Mouse (Mus musculus): Measurements from ENCODE around the gene Mpdz.

GRCm38 (mm10) chr4:81452183-81452582 is 9.6 kb upstream of the Mpdz start:
- TF ChIP-seq CTCF (IDR thresholded peaks at IDR 0.05; ENCODE audit: insufficient read depth, low read length) (no peak), POLR2A (IDR thresholded peaks at IDR 0.05; ENCODE audit: borderline replicate concordance, extremely low read depth, low read depth, low read length) (no peak)
